In the genomic region with DNA sequence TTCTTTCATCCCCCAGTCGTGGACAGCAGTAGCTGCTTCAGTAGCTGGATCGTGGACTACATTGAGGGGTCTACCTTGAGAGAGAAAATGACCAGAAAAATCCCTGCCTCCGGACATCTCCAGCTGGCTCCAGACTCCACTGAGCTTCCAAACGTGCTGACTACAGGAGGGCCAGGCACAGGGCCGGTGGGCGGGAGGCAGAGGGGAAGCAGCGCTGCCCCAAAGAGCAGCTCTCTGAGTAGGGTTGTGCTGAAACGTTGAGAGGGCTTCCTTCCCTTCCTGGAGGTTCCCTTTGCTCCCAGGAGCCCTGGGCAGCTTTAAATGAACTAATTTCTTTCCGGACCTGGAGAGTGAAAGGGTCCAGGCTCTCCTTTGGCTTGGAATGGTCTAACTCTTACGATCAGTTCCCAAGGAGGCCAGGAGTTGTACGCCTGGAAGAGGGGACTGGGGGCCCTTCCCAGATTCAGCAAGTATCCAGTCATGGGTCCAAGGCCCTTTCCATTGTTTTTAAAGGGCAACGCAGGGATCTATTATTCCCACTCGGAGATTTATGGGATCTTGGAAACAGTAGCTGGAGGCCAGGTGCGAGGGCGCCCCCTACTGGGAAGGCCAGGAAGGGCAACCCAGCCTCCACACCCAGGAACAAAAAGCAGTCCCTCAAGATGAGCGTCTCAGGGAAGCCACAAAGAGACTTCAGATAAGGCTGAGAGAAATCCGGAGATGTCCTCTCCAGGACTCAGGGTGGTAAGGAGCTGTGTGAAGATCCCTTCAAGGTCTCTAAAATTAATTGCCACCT, we compare ENCODE assay signal across 8 mouse cellular contexts.
DNase-seq lines count a peak whose midpoint lies in the region; TF ChIP-seq lines count a peak whose summit lies in the region.

No protein-coding gene starts in this region.

- H3K4me3 ChIP-seq in bone marrow, adult 2 months (replicated peaks; ENCODE audit: control insufficient read depth, low read depth, low read length) = no peak overlapping the region
- no peak overlapping the region for H3K4me3 ChIP-seq in layer of hippocampus, adult 2 months

- no peak overlapping the region for H3K27ac ChIP-seq in bone marrow, adult 2 months (ENCODE audit: control insufficient read depth, insufficient read depth, low read depth, low read length, poor library complexity)
- no peak overlapping the region for H3K27ac ChIP-seq in layer of hippocampus, adult 2 months

- TF ChIP-seq CTCF in bone marrow, adult 2 months (IDR thresholded peaks at IDR 0.05; ENCODE audit: control insufficient read depth, insufficient read depth, low read length) = peak; percentile 65
- peak; percentile 97 for TF ChIP-seq CTCF in layer of hippocampus, adult 2 months (conservative IDR thresholded peaks at IDR 0.05)

- TF ChIP-seq POLR2A in bone marrow, adult 2 months (IDR thresholded peaks at IDR 0.05; ENCODE audit: borderline replicate concordance, control insufficient read depth, low read depth, low read length) = no peak

- peak; percentile 12 to 32 for DNase-seq in frontal cortex, postnatal 14 days (ENCODE audit: low spot score in 2 of 2)
- no peak for DNase-seq in frontal cortex, postnatal 10 days (ENCODE audit: low spot score in 2 of 2)
- peak; percentile 28 to 39 for DNase-seq in B cell, adult 2 months
- peak; percentile 50 to 70 for DNase-seq in frontal cortex, postnatal 36 days (ENCODE audit: low spot score in 2 of 2)
- peak; percentile 35 to 77 for DNase-seq in layer of hippocampus, adult 2 months (ENCODE audit: low spot score in 2 of 2)
- DNase-seq in lung, postnatal 25 days (ENCODE audit: low spot score) = peak; percentile 39
- no peak for DNase-seq in yolk sac, embryonic 10.5 days (ENCODE audit: low spot score)

- WGBS in bone marrow, adult 2 months = 9% methylated on average over 17 of the region's 17 CpGs

- H3K4me1 ChIP-seq in bone marrow, adult 2 months (ENCODE audit: control insufficient read depth, insufficient read depth, low read length) = no peaks in the 10 kb centered on the region

Comparison
In these comparisons a context has a peak if more than half of its experiments do, and no peak if none do; other contexts are left out.
1. DNase-seq: peak in frontal cortex, postnatal 14 days (2 of 2), B cell, adult 2 months (2 of 2), frontal cortex, postnatal 36 days (2 of 2), layer of hippocampus, adult 2 months (2 of 2) and lung, postnatal 25 days (single experiment); none in frontal cortex, postnatal 10 days (0 of 2) and yolk sac, embryonic 10.5 days (single experiment).